Mouse (Mus musculus) heart, adult 18-20 months (tissue): ENCODE data around the gene Pfkfb3. TPM values are rescaled to one million over a fixed set of nuclear protein-coding genes. Genes with fewer than 3 reads are reported as not detected.
A peak's percentile ranks its signal among the peaks of the same experiment; 100 is the strongest.

ENCODE experiments used
- DNase-seq, 2 experiments: peaks; one replicate each; pipeline ENCODE4 v3.0.0; 2021 to 2022; ENCODE audit warnings: mixed read lengths in 1 of 2
- total RNA-seq, 2 experiments: library from RNA; stranded (reverse); gene quantifications; 2 replicates each; pipeline ENCODE4 v1.2.3; 2021

Gene Pfkfb3
- total RNA-seq, 2 experiments from 2014 or later = 11.3 to 23.2 TPM

- DNase-seq = peak; percentile 81 to 92
These were observed 124.3 kb downstream of the Pfkfb3 start for GRCm38 (mm10) chr2:11429538-11429937.

DNA sequence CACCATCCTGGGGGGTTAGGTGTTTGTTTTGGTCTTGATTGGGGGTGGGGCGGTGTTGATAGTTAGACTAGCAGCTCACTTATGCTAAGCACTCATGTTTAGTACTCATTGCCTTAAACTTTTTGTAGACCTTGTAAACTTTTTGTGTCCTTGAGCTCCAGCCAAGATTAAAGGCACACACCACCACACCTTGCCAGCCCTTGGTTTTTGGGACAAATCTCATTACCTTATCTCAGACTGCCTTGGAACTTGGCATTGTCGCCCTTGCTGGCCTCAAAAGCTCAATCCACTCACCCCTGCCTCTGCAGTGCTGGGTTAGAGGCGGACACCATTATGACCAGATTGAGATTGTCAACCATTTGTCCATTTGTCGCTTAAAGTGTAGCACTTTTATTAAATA, 125.3 kb downstream of the Pfkfb3 start:
- no peak for DNase-seq

DNA sequence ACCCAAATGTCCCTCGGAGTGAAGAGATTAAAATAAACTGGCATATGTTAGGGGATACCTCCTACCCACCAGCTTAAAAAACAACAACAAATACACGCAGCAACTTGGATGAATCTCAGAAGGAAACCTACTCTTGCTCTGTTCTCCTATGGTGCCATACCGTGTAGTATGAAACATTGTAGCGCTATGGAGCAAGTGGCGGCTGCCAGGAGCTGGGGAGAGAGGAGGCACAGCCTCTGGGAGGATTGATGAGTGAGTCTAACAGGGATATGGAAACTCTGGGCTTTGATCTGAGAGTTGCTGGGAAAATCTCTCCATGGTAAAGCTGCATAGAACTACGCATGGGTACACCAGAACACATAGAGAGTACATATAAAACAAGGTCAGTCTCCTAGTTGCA, 126.3 kb downstream of the Pfkfb3 start:
- no peak for DNase-seq

GRCm38 (mm10) chr2:11426379-11426778, 127.5 kb downstream of the Pfkfb3 start:
- no peak for DNase-seq

GRCm38 (mm10) chr2:11425421-11426131, 128.3 kb downstream of the Pfkfb3 start:
- DNase-seq = peak; percentile 67 to 76

- no peak for DNase-seq
These were observed 129.6 kb downstream of the Pfkfb3 start for GRCm38 (mm10) chr2:11424252-11424651.

GRCm38 (mm10) chr2:11423421-11423820, 130.5 kb downstream of the Pfkfb3 start:
- DNase-seq = no peak

DNA sequence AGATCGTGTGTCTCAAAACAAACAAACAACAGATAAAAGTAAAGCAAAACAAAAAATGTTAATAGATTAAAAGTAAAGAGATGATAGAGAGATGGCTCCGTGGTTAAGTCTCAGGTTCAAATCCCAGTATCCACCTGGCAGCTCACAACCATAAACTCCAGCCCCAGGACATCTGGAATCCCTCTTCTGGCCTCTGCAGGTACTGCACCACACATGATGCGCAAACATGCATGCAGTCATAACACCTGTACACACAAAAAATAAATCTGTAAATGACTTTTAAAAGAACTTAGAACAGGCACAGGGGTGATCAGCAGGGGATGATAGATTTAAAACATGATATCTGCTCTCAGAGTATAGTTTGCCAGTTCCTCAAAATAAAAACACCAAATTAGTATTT, 131.5 kb downstream of the Pfkfb3 start:
- DNase-seq = no peak

Other genes with a start within 250 kb of the Pfkfb3 start
- 10 to 100 TPM; 56.4 to 64.0 TPM for gene Rbm17, start 50.1 kb upstream of the Pfkfb3 start, total RNA-seq
- not detected for gene Gm17490, start 72.2 kb upstream of the Pfkfb3 start, total RNA-seq
- gene Il2ra, start 88.7 kb upstream of the Pfkfb3 start, total RNA-seq = 1 to 10 TPM in 1 of 2 experiments, under 1 TPM in 1; 0.62 to 1.2 TPM
- 10 to 100 TPM; 29.6 to 30.6 TPM for gene Il15ra, start 151.2 kb upstream of the Pfkfb3 start, total RNA-seq
- 10 to 100 TPM; 64.8 to 66.2 TPM for gene Fbh1, start 223.5 kb upstream of the Pfkfb3 start, total RNA-seq
- gene Ankrd16, start 223.8 kb upstream of the Pfkfb3 start, total RNA-seq = 10 to 100 TPM; 15.3 to 16.7 TPM